Mouse (Mus musculus) inflammation-experienced regulatory T-cells, adult 6 months (primary cell): Measurements from ENCODE around the gene Krt28. TPM values are rescaled to one million over a fixed set of nuclear protein-coding genes. Genes with fewer than 3 reads are reported as not detected.

Source experiments
- ATAC-seq: one replicate; pipeline ENCODE4 v1.8.0; 2017
- polyA plus RNA-seq, 3 experiments: library from polyadenylated mRNA; unstranded; fragments of 100-300 nt; shearing (Covaris generic); gene quantifications; one replicate each; pipeline ENCODE4 v1.2.1; 2017

The Krt28 gene
- polyA plus RNA-seq = not detected

DNA sequence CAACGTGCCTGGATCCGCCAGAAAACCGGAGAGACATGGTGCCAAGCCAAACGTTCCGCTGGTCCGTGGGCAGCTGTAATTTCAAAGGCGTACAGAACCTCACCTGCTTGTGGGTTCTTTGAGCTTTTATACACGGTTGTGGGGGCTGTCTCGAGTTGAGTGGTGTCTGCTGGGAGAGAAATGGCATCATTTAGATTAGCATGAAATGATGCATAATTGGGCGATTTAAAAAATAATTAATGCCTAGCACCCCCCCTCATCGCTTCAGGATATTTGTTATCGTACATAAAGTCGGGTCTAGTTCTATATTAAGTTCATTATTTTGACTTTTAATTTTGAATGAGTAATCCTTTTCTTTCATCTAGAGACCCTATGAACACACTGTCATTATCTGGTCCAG lies at the start of gene Krt28:
Krt28 (minus strand) TSS at position 101 of the 400 bp plus-strand sequence.
- no peak for ATAC-seq

DNA sequence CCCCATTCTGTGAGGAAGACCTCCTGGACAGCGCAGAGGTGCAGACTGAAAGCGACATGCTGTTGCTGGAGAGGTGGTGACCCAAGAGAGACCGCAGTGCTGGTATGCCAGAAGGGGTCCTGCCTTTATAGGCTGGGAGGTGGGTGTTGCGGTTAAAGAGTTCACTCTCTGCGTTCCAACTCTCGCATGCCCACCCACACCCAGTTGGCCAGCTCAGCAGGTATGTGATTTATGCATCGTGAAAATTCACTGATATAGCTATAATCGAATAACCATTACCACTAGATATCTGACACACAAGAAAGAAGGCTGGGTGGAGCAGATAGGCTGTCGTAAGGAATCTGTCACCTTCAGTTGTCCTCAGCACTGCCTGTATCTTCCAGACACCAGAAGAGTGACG lies 47.5 kb upstream of the Krt28 start, which contains the start of gene Krt12:
Krt12 (minus strand) TSS at position 101 of the 400 bp plus-strand sequence.
- no peak for ATAC-seq

DNA sequence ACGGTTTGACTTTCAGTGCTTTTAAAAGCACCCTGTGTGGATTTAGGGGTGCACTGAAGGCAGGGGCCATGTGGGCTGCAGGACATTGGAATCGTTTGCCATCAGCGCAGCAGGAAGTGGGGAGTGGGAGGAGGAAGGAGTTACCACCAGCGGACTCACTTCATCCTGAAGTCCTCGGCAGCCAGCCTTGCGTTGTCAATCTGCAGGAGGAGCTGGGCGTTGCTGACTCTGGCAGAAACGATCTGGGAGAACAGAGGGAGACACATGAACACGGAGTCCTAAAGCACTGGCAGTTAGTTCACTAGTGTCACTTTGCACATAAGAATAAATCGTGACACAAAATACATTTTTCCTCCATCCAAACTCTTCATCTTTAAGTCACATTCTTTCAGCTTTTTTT lies 45.9 kb upstream of the Krt28 start:
- ATAC-seq = no peak

DNA sequence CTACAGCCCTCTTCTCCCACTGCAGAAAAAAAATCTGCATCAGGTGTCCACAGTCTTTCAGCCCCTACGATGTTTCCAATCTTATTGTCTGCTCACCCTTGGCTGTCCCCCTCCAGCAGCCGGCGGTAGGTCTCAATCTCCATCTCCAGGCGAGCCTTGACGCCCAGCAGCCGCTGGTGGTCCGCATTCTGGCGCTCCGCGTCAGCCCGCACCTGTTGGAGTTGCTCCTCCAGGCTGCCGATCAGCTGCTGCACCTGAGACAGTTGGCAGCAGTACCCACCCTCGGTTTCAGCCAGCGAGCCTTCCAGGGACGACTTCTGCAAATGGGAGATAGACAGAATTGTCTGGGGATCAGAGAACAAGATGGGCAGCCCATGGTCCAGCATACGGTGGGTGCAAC lies 43.1 kb upstream of the Krt28 start:
- ATAC-seq = no peak

DNA sequence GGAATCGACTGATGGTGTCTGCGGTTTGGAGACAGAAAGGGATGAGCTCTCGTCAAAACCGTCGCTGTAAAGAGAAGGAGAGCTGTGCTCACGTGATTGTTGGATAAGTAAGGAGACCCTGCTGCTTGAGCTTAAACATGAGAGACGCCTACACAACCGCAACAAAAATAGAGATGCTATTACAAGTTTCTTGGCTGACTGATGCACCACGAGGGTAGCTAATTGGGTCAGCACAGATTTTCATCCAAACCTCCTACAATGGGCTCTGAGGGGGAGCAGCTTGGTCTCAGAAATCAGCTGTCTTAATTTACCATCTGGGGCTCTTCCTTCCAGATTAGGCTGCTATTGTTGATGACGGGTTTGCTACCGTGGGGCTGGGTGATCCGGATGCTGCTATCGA lies 42.2 kb upstream of the Krt28 start:
- ATAC-seq = no peak

DNA sequence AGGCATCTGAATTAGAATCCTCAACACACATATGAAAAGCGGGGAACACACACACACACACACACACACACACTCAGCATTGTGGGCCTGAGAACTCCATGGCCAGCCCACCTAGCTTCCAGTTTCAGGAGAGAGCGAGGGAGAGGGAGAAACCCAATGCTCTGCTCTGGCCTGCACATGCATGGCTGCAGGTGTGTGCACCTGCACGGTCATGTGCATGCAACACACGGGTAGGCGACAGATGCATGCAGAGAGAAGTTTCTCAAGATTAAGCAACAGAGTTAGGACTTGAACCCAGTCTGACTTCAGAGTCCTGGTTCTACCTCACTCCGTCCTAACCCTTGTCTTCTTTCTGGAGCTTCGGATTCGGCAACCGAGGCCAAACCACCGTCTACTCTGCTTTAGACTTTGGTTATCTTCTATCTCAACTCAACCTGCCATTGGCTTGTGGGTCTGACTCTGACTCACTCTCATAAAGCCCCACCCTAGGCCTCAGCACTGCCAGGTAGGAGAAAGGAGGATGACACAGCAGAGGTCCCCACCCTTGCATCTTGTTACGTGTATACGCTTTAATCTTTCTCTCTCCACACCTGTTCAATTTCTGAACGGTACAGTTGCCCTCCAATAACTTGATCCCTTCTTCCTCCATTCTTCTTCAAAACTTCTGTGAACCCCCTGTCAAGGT lies 39.9 kb upstream of the Krt28 start:
- ATAC-seq = no peak

DNA sequence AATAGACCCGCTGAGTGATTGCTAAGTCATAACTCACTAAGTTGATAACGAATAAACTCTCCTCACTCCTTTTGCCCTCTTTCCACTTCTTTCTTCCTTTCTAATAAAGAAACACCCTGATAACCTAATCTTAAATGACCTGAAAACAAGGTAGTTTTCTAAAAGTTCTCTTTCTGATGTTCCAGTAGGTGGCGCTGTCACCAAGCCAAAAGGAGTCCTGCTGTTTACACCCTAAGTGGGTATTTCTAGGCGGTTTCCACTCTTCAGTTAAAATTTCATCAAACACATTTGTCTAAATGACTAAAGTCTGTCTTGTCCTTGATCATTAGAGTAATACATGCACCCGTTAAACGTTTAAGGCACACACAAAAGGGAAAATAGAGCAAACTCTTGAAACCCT lies 38.5 kb upstream of the Krt28 start:
- ATAC-seq = no peak

DNA sequence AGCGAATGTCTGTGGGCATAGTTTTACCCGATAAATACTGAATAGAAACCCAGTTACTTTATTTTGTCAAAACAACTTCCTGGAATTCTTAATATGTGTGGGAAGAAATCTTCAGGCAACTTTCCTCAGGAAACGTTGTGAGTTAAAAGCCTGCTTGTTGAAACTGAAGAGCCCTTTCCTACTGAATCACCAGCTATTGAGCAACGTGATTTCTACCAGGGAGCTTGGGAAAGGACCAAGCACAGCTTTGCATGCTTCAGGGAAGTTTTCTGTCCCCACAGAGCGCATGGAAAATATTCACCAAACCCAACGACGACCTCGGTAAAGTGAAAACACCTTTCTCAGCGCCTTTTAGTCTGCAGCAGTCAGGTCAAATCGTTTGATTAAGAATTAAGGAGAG lies 31.5 kb upstream of the Krt28 start:
- no peak for ATAC-seq

DNA sequence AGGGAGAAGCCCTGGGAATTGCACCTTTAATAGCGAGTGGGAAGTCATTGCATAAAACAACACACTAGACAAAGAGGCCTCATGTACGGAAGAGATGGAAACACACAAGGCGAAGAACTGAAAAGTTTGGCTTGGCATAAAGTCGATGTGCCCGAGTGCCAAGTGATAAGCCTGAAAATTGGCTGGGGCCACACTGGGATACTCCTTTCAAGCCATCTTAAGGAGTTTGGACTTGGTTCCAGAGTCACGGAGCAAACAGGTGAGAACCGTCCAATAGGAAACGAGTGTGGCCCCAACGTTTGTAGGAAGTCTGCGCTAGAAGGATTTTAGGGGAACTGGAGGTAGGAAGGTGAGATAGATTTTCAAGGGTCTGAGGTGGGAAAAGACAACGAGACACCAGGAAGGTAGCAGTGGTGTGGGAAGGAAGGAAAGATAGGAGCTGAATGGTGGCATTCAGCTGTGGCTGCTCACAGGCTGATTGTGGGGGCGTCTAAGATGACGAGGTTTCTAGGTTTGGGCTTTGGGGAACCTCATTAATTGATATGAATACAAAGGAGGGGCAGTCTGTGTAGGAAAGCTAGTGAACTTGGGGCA lies 25.4 kb upstream of the Krt28 start:
- no peak for ATAC-seq

DNA sequence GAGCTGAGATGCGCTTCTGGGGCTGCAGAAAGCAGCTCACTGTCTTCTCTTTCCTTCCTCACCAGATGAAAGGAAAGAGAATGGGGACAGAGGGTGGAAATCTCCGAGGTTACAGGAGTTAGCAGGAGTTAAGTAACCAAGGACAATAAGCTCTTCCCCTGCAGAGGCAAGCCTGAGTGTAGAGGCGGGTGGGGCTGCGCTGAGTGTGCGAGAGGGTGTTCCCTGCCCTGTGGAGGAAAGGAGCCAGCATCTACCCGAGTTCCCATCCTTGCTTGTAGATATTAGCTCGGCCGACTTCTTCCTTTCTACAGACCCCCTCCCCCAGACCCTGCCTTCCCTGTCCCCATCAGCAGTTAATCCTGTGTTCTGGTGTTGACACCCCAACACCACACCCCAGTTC lies 24.1 kb upstream of the Krt28 start:
- no peak for ATAC-seq

DNA sequence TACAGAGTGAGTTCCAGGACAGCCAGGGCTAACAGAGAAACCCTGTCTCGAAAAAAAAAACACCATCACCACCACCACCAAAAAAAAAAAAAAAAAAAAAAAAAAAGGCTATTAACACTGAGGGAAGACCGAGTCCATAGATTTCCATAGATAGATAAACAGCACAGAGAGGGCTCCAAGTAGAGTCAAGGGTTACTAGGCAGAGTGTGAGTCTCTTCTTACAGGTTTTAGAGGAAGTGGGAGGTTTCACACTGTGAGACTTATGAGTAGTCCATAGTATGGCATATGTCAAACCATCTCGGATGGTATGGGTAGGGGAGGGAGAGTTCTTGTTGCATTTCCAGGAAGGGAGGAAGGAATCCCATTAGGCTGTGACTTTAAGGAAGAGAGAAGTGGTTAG lies 23.4 kb upstream of the Krt28 start:
- no peak for ATAC-seq

DNA sequence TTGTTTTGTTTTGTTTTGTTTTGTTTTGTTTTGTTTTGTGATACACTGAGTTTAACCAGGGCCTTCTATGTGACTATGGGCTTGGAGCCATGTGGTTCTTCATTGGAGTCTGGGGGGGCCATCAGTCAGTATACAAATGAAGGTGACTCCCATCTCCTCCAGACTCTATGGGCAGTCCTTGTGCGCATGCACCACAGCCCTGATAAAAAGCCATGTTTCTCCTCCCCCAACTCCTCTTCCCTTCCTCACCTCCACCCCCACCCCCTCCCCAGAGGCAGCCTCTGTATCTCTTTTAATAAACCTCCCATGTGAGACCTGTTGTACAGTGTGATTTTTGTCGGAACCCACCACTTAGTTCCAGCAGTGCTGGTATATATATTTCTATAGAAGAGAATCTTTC lies 22.0 kb upstream of the Krt28 start:
- no peak for ATAC-seq

DNA sequence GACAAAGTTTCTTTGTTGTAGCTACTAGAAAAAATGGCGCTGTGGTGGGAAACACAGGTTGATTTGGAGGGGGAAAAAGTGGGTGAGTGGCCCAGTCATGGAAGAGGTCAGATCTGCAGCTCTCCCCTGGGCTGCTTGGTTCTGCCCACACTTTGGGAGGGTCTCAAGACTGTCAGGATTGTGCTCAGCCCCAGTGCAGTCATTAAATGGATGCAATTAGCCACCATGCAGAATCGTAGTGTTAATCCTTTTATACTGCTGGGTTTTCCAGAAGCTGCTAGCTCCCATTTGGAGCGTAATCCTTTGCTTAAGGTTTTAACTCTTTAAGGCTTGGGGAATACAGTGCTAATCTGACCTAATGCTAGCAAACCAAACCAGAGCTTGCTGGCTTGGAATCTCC lies 21.3 kb upstream of the Krt28 start:
- no peak for ATAC-seq

DNA sequence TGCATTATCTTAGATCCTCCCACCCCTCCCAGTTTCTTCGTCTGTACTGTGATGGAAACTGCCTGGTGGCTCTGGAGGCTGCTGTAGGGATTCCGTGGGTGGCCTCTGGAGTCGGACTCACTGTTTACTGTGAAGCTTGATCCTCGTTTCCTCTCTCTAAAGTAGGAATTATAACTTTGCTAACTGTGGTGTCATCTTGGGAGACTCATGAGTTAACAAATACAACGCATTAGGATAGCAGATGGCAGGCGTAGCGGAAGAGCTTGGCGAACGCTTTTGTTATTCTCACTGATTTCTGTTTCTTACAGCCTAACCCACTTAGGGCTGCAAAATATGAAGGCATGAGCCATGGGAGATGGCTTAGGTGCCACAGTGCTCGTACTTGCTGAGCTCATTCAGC lies 17.8 kb upstream of the Krt28 start:
- no peak for ATAC-seq

DNA sequence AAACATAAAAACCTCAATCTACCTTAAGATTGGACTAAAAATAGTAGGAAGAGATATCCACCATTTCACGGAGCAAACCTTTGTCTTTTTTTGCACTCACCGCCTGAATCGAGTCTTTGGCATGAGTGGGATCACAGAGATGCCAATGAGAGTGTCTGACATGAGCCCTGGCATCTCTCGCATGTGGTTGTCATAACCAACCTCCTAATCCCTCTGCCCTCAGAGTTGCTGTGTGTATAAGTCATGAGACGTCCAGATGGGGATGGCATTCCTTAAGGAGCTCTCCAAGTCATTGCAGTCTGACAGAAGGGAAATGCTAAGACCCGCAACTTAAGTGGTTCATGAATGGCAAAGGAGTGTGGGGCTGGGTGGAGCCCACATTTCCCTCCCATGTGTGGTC lies 16.7 kb upstream of the Krt28 start:
- ATAC-seq = no peak

DNA sequence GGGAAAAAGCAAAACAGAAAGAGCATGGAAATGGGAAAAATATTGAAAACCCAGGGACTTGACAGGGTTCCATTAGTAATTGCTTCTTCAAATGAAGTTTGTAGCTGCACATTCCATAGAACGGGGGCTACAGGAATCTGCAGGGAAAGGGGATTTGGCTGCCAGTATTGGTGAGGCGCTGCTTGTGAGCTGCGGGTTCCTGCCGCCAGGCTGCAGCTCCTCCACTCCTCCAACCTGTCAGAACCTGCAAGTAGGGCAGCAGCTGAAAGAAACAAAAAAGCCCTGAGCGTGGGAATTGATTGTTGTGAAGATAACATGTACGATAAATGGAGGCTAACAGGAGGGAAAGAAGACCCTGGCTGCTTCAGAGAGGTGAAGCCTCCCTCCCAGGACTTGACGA lies 16.2 kb upstream of the Krt28 start:
- ATAC-seq = no peak

DNA sequence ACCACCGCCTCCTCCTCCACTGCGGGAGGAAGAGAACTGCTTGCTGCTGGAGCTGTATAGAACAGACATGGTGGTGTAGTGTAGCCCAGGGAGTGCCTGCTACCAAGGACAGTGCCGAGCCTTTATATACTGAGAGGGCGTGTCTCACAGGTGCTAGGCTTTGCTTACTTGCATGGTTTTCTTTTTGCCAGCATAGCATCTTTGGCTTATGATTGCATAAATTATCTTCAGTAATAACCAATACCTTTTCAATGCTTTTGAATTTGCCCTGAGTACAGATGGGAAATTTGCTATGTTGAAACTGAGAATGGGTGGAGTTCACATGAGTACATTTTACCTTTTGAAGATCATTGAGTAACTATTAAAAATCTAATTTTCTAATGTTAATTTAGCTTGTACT lies 14.6 kb upstream of the Krt28 start, which contains the start of gene Krt10:
Krt10 (minus strand) TSS at position 101 of the 400 bp plus-strand sequence.
- ATAC-seq = no peak

DNA sequence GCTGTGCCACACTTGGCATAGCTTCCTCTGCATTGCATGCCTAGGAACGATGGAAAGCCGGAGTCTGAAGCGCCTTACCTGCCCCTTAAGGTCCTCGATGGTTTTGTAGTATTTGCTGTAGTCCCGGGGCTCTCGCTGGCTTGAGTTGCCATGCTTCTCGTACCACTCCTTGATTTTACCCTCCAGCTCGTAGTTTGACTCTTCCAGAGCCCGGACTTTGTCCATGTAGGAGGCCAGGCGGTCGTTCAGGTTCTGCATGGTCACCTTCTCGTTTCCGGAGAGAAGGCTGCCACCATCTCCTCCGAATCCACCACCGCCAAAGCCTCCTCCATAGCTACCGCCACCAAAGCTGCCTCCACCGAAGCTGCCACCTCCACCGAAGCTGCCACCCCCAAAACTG lies 14.0 kb upstream of the Krt28 start:
- ATAC-seq = no peak

DNA sequence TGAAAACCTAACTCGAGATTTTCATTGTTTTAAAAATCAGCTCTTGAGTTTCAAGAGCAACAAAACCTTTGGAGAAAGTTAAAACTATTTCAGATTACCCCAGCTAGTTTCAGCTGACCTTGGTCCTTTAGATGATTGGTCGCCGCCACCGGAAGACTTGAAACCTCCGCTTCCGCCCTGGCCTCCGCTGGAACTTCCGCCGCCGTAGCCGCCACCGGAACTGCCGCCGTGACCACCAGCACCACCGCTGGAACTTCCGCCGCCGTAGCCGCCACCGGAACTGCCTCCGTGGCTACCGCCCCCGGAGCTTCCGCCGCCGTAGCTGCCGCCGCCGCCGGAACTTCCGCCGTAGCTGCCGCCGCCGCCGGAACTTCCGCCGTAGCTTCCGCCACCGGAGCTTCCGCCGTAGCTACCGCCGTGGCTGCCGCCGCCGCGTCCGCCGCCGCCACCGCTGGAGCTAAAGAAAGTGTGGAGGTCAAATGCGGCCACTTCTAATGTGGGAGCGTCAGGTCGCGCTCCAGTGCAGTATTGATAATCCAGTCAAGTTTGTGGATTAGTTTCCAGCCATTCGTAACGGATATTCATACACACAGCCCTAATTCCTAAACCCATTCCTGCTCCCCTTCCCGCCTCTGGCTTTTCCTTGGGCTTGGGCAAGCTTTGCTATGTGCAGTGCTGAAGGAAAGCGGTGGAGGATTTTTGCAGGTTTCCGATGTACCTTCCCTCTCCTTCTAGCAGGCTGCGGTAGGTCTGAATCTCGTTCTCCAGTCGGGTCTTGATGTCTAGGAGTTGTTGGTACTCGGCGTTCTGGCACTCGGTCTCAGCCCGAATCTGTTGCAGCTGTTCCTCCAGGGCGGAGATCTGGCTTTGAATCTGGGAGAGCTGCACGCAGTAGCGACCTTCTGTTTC lies 11.4 kb upstream of the Krt28 start:
- ATAC-seq = peak; percentile 56

DNA sequence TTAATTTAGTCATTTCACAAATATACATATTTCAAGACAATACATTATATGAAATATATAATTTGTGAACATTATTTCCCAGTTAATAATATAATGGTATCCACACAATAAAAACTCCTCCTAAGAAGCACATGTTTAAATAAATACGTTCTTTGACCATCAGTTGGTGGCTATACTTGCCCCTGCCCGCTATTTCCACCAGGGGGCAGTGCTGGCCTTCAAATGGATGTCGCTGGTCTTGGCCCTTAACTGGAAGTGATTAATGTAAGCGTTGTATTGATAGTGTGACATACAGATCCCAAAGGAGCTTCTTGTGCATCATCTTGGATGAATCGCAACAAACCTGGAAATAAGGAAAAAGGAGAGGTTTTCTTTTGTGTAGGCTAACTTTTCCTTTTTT lies 4.9 kb upstream of the Krt28 start:
- ATAC-seq = no peak

DNA sequence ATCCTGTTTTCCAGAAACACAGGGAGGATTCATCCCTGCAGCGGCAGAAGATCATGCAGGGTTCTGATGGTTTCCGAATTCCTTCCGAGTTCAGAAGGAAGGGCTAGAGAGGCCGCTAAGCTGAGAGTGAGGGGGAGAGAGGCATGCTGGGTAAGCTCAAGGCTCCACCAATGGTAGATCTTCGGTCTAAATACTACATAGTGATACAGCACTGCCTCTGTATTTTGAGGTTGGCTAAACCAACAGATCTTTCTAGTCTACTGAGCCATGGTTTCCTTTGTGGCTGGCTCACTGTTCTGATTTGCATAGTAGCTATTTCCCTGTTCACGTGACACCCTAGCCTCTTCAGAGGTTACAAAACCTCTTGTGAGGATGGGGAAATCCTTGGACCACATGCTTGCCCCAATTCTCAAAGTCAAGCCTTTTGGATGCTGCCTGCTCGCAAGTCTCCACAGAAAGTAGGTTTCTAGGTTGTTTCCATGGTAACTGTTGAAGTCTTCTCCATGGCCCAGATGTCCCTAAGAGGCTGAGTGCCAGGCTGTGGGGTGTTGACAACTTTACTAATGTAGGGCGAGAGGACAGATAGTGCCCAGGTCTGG lies 4.8 kb downstream of the Krt28 start:
- no peak for ATAC-seq

DNA sequence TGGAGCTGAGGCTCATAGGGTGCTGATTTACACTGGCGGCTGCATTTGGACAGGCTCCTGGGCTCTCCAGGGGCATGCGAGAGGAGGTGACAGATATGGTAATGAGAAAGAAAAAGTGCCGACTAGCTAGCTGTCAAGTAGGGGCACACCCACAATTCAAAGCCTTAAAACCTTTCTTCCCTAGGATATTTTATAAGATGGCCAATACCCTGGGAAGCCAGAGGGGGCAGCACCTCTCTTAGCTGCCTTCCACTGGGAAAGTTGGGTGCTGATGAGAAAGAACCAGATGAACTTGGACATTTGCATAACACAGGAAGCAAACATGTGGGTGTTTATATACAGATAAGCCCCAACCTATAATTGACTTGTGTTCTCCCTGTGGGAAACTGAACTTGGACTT lies 5.5 kb downstream of the Krt28 start:
- ATAC-seq = no peak

DNA sequence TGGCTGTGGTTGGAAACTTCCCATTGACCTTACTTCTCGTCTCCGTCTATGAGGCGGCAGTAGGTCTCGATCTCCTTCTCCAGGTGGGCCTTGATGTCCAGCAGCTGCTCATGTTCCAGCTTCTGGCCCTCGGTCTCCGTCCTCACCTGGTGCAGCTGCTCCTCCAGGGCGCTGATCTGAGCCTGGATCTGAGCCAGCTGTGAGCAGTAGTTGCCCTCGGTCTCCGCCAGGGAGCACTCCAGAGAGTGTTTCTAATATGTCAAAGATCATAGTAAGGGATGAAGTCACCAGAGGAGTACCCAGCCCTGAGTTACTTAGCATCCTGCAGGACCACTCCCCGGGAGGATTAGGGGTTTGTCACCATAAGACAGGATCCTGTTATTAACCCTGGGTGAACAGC lies 7.9 kb downstream of the Krt28 start:
- ATAC-seq = no peak
